ENCODE assay signal across 10 mouse cellular contexts in the genomic region with DNA sequence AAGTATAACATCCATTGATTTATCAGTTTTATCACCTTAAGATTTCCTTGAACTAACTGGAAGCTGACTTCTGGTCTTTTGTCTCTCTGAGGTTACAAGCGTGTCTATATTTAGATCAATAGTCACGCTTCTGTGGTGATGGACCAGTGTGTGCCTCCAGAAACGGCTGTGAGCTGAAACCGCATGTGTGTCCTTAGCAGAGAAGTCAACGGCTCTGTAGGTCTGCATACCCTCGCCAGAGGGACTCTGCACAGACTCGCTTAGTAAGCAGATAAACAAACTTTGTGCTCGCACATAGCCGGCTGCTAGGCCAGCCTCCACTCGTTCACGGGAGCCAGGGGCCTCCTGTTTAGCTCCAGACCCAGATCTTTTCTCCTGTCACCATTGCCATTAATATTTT. TPM values are rescaled to one million over a fixed set of nuclear protein-coding genes. Genes with fewer than 3 reads are reported as not detected.
DNase-seq lines count a peak whose midpoint lies in the region; ATAC-seq lines count a peak whose summit lies in the region.
"Had no signal": no experiment of that assay in that cellular context is flagged by ENCODE, and none has a peak within 500 bp of the region (broad histone marks: within the 10 kb centered on the region; RNA-seq: fewer than 3 reads in every experiment).

No protein-coding gene starts in this region.

- DNase-seq in heart, adult 11 months, result peak; percentile 97
- no peak for DNase-seq in heart, postnatal 25 days (ENCODE audit: low spot score)
- peak; percentile 29 for DNase-seq in urinary bladder, postnatal 14 days (ENCODE audit: low spot score)
- no peak for DNase-seq in urinary bladder, postnatal 10 days (ENCODE audit: low spot score)
- peak; percentile 37 for DNase-seq in thymus, postnatal 4 days
- no peak for DNase-seq in layer of hippocampus, adult 9-10 months (ENCODE audit: low spot score)
- no peak for DNase-seq in adrenal gland, postnatal 14 days
- DNase-seq: cerebellum, adult 11 months had no signal

- peak; percentile 66 to 74 for ATAC-seq in hematopoietic stem cell, adult 5-6 weeks (replicated peaks in 1 of 2; ENCODE audit: insufficient read depth in 1 of 2, low FRiP score in 2 of 2, low TSS enrichment in 1 of 2, low read depth in 1 of 2, poor library complexity in 2 of 2, severe bottlenecking in 2 of 2)
- ATAC-seq: midbrain, embryonic 13.5 days had no signal

- intact Hi-C loops in heart, postnatal 25 days (cut with DNase I), result no loop called here

RNA-seq across cellular contexts. Expression of gene Wdr26, which starts 15.0 kb away (rescaled TPM):
- total RNA-seq in heart, postnatal 25 days (2021), result 100 to 1,000 TPM in 1 of 2 experiments, 10 to 100 TPM in 1; 96.0 to 103 TPM
- 95.9 and 106 TPM in 2 replicates for total RNA-seq in hematopoietic stem cell, adult 5-6 weeks (2017)
- total RNA-seq in adrenal gland, postnatal 14 days (2021), result 137 and 139 TPM in 2 replicates

Comparison
In these comparisons a context has a peak if more than half of its experiments do, and no peak if none do; other contexts are left out.
1. DNase-seq: peak in heart, adult 11 months (single experiment), urinary bladder, postnatal 14 days (single experiment) and thymus, postnatal 4 days (single experiment); none in heart, postnatal 25 days (single experiment), urinary bladder, postnatal 10 days (single experiment), layer of hippocampus, adult 9-10 months (single experiment) and adrenal gland, postnatal 14 days (single experiment).